Mouse (Mus musculus): ENCODE measurements around the gene Frs3.
"Not testable (repeated sequence)": the region's sequence is repeated elsewhere in the genome, so short reads cannot be mapped to it uniquely, and the experiment has no call there.

Gene Frs3

DNA sequence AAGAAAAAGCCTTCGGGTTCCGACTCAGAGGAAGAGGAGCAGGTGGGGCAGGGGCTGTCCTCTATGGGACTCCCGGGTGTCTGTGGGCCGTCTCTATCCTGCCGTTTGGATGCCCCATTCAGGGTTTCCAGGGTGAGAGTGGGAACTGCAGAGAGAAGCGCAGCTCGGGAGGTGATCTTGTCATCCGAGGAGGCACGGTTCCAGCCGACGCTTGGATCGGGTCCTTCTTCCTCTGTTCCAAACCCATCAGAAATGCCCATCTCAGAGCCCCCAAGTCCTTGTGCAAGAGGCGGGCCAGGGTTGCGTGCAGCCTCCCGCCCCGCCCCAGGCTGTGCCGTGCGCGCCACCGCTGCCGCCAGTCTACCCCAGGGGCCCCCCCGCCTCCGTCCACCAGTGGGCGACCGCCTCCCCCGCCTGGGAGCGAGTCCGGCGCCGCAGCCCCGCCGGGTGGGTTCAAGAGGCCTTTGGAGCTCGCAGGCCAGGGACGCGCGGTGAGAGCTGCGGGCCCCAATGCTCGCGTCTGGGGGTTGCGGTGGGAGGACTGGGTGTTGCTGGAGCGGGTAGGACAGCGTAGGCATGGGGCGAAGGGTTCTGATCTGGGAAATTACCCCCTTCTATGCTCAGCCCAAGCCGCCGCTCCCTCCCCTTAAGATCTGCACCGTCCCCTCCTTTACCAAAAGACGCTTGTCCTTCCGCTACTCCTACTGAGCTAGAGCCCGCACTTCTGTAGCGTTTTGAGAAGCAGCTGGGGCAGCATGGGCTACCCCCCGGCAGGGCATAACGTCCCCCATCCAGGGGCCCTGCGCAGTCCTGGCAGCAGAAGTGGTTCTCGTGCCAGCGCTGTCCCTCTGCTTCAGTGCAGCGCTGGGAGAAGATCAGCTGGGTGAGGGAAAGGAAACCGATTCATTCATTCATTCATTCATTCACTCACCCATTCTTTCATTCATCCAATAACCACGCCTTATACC lies at the start of gene Frs3:
Frs3 (plus strand) TSS at position 423 of the 968 bp plus-strand sequence.
- DNase-seq = peak; percentile 76

- DNase-seq = no peak
Measured at GRCm38 (mm10) chr17:47642992-47643391, 45.8 kb upstream of the Frs3 start.

- peak; percentile 87 for DNase-seq
Measured at GRCm38 (mm10) chr17:47646683-47647082, 42.1 kb upstream of the Frs3 start.

- DNase-seq = no peak
Measured at GRCm38 (mm10) chr17:47648966-47649365, 39.9 kb upstream of the Frs3 start.

- no peak for DNase-seq
Measured at GRCm38 (mm10) chr17:47651953-47652352, 36.9 kb upstream of the Frs3 start.

GRCm38 (mm10) chr17:47654346-47654745 lies 34.5 kb upstream of the Frs3 start:
- not testable (repeated sequence) for DNase-seq

GRCm38 (mm10) chr17:47655697-47656096 lies 33.1 kb upstream of the Frs3 start:
- no peak for DNase-seq

- DNase-seq = no peak
Measured at GRCm38 (mm10) chr17:47657901-47658300, 30.9 kb upstream of the Frs3 start.

- no peak for DNase-seq
Measured at GRCm38 (mm10) chr17:47658741-47659243, 30.0 kb upstream of the Frs3 start.

GRCm38 (mm10) chr17:47663009-47663713 lies 25.7 kb upstream of the Frs3 start:
- DNase-seq = no peak

DNA sequence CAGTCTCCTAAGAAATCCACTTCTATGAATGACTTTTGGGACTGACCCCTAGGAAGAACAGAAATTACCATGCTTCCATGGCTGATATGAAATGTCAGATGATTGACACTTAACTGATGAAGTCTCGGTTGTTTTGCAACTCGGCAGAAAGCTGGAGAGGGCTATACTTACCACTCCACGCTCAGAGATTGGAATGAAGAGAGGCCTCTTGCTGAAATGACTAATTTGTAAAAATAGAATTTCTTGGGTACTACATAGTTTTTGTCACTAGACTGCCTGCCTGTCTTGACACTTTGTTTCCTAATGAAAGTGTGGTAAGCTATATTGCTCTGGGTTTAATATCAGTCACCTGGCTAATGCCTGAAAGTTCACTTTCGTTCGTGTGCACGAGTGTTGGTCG lies 24.4 kb upstream of the Frs3 start:
- DNase-seq = no peak

DNA sequence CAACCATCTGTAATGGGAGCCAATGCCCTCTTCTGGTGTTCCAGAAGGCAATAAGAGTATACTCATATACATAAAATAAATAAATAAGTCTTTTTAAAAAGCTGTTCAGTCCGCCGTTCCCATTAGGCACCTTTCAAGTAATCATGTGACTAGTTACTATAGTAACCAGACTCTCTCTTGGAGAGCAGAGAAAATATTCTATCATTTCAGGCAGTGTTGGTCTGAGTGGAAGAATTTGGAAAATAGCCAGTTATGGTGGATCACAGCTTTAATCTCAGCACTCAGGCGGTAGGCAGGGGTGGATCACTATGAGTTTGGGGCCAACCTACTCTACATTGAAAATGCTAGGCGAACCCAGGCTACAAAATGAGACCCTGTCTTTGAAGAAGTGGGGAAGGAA lies 19.7 kb upstream of the Frs3 start:
- DNase-seq = no peak

DNA sequence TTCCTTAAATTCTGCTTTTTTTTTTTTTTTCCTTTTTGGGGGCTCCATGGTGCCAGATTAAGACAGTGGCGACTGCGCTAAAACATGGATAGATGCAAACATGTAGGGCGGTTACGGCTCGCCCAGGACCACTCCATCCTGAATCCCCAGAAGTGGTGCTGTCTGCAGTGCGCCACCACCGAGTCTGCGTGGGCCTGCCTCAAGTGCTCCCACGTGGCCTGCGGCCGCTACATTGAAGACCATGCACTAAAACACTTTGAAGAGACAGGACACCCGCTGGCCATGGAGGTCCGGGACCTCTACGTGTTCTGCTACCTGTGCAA lies 16.9 kb upstream of the Frs3 start:
- no peak for DNase-seq

GRCm38 (mm10) chr17:47672311-47673111 lies 16.3 kb upstream of the Frs3 start:
- peak; percentile 51 for DNase-seq

DNA sequence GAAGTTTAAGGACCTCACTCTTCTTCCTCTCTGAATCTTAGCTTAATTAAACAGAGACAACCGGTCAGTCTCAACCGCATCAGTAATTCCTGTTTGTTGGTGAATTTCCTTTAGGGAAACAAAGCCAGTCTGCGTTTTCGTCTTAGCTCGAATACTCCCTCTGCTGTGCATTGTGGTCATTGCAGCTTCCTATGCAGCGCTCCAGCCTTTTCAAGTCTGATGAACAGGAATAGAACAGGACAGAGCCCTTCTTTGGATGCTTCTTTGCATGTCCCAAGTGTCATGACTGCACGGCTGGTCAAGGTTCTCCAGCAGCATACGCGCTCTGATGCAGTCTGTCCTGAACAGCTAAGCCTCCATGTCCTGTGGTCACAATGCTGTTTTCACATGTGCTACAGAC lies 12.2 kb upstream of the Frs3 start:
- peak; percentile 55 for DNase-seq

GRCm38 (mm10) chr17:47678238-47678637 lies 10.6 kb upstream of the Frs3 start:
- DNase-seq = no peak

DNA sequence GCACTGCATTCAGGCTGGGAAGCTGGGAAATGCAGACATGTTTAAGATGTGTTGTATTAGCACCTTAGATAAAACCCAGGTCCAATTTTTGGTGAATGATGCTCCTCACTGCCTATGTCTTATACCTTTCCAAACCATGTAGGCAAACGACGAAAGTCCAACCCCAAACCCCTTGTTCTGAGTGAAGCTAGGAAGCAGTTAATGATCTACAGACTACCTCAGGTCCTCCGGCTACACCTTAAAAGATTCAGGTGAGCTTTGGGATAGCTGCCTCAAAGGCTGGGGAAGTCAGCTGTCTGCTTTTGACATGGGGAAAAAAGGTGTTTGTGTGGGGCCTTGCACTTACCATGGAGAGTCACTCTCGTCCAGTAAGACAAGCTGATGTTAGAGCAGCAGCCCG lies 10.1 kb upstream of the Frs3 start:
- no peak for DNase-seq

DNA sequence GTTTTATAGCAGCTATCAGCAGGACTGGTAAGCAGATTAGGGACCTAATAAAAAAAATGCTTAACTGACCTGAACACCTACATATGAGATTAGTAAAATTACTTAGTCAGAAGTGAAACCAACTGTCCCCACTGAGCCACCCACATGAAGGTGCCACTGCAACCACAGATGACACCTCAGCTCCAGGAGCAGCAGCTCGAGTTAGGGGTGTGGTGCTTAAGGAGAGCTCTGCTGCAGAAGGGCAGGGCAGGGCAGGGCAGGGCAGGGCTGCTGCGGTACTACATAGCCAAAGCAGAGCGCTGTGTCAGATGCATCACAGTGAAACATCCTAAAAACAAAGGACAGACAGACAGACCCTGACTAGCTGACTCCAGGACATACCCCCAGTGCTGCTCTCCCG lies 6.0 kb upstream of the Frs3 start:
- DNase-seq = no peak

DNA sequence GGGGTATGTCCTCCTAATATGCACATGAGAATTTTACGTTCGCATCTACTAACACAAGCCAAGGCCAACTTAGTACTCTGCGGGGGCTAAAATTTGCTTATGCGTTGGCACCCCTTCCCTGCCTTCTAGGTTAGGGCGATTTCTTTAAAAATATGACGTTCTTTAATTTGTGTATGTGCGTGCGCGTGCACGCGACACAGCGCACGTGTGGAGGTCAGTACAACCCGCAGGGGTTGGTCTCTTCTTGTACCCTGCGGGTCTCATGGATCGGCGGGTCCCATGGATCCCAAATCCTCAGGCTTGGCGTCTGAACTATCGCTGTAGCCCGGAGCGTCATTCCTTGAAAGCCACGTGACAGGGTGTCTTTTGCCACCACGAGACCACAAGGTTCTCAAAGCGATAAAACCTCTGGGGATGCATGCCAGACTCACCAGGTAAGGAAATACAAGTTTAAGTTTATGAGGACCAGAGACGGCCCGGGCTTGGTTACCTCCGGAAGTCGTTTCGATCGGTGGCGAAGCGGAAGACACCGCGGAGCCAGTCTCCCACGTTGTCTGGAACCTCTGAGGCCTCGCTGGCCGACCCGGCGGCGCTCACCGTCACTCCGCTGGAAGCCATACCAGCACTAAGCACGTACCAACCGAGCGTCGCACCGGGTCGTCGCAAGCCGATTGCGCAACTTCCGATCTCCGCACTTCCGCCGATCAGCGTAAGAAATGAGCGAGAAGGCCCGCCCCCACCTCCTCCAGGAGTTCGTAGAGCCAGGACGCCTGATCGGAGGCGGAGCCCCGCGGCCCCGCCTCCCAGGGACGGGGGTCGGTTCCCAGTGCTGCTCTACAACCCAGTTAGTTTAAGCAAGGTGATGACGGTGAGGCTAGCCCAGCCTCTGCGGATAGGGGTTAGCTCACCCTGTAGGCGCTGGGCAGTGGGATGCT lies 1.2 kb upstream of the Frs3 start:
- peak; percentile 94 for DNase-seq

GRCm38 (mm10) chr17:47688344-47688607 lies 554 bp upstream of the Frs3 start, which contains the start of gene Tomm6:
Gene Tomm6, minus strand, starts transcription at chr17:47688386.
- DNase-seq = no peak

- no peak for DNase-seq
Measured at GRCm38 (mm10) chr17:47689894-47690293, 1.1 kb downstream of the Frs3 start.

GRCm38 (mm10) chr17:47691650-47692049 lies 2.8 kb downstream of the Frs3 start:
- no peak for DNase-seq
